Mouse (Mus musculus): ENCODE results near the gene Krt27.

The Krt27 gene

DNA sequence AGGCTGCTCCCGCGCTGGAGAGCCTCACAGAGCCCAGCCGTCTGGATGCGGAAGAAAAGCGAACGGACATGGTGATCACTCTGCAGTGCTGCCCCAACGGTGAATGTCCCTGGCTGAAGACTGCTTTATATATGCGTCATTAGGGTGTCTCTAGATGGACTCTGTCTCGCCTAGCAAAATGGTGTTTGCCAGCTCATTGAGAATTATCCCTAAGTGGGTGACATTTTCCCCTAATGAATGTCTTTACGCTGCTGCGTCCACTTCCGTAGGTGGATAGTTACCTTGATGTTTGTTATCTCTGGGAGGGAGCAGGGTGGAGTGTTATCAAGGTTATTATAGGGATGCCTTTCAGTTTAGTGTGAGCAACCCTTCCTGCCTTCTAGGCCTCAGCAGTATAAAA lies at the start of gene Krt27:
Krt27 (minus strand) TSS at position 101 of the 400 bp plus-strand sequence.
- DNase-seq (ENCODE audit: low read depth) = no peak

DNA sequence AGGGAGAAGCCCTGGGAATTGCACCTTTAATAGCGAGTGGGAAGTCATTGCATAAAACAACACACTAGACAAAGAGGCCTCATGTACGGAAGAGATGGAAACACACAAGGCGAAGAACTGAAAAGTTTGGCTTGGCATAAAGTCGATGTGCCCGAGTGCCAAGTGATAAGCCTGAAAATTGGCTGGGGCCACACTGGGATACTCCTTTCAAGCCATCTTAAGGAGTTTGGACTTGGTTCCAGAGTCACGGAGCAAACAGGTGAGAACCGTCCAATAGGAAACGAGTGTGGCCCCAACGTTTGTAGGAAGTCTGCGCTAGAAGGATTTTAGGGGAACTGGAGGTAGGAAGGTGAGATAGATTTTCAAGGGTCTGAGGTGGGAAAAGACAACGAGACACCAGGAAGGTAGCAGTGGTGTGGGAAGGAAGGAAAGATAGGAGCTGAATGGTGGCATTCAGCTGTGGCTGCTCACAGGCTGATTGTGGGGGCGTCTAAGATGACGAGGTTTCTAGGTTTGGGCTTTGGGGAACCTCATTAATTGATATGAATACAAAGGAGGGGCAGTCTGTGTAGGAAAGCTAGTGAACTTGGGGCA lies 49.1 kb upstream of the Krt27 start:
- DNase-seq (ENCODE audit: low read depth) = no peak

DNA sequence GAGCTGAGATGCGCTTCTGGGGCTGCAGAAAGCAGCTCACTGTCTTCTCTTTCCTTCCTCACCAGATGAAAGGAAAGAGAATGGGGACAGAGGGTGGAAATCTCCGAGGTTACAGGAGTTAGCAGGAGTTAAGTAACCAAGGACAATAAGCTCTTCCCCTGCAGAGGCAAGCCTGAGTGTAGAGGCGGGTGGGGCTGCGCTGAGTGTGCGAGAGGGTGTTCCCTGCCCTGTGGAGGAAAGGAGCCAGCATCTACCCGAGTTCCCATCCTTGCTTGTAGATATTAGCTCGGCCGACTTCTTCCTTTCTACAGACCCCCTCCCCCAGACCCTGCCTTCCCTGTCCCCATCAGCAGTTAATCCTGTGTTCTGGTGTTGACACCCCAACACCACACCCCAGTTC lies 47.9 kb upstream of the Krt27 start:
- DNase-seq (ENCODE audit: low read depth) = no peak

DNA sequence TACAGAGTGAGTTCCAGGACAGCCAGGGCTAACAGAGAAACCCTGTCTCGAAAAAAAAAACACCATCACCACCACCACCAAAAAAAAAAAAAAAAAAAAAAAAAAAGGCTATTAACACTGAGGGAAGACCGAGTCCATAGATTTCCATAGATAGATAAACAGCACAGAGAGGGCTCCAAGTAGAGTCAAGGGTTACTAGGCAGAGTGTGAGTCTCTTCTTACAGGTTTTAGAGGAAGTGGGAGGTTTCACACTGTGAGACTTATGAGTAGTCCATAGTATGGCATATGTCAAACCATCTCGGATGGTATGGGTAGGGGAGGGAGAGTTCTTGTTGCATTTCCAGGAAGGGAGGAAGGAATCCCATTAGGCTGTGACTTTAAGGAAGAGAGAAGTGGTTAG lies 47.2 kb upstream of the Krt27 start:
- DNase-seq (ENCODE audit: low read depth) = no peak

DNA sequence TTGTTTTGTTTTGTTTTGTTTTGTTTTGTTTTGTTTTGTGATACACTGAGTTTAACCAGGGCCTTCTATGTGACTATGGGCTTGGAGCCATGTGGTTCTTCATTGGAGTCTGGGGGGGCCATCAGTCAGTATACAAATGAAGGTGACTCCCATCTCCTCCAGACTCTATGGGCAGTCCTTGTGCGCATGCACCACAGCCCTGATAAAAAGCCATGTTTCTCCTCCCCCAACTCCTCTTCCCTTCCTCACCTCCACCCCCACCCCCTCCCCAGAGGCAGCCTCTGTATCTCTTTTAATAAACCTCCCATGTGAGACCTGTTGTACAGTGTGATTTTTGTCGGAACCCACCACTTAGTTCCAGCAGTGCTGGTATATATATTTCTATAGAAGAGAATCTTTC lies 45.8 kb upstream of the Krt27 start:
- DNase-seq (ENCODE audit: low read depth) = no peak

DNA sequence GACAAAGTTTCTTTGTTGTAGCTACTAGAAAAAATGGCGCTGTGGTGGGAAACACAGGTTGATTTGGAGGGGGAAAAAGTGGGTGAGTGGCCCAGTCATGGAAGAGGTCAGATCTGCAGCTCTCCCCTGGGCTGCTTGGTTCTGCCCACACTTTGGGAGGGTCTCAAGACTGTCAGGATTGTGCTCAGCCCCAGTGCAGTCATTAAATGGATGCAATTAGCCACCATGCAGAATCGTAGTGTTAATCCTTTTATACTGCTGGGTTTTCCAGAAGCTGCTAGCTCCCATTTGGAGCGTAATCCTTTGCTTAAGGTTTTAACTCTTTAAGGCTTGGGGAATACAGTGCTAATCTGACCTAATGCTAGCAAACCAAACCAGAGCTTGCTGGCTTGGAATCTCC lies 45.1 kb upstream of the Krt27 start:
- DNase-seq (ENCODE audit: low read depth) = no peak

DNA sequence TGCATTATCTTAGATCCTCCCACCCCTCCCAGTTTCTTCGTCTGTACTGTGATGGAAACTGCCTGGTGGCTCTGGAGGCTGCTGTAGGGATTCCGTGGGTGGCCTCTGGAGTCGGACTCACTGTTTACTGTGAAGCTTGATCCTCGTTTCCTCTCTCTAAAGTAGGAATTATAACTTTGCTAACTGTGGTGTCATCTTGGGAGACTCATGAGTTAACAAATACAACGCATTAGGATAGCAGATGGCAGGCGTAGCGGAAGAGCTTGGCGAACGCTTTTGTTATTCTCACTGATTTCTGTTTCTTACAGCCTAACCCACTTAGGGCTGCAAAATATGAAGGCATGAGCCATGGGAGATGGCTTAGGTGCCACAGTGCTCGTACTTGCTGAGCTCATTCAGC lies 41.6 kb upstream of the Krt27 start:
- DNase-seq (ENCODE audit: low read depth) = no peak

DNA sequence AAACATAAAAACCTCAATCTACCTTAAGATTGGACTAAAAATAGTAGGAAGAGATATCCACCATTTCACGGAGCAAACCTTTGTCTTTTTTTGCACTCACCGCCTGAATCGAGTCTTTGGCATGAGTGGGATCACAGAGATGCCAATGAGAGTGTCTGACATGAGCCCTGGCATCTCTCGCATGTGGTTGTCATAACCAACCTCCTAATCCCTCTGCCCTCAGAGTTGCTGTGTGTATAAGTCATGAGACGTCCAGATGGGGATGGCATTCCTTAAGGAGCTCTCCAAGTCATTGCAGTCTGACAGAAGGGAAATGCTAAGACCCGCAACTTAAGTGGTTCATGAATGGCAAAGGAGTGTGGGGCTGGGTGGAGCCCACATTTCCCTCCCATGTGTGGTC lies 40.5 kb upstream of the Krt27 start:
- no peak for DNase-seq (ENCODE audit: low read depth)

DNA sequence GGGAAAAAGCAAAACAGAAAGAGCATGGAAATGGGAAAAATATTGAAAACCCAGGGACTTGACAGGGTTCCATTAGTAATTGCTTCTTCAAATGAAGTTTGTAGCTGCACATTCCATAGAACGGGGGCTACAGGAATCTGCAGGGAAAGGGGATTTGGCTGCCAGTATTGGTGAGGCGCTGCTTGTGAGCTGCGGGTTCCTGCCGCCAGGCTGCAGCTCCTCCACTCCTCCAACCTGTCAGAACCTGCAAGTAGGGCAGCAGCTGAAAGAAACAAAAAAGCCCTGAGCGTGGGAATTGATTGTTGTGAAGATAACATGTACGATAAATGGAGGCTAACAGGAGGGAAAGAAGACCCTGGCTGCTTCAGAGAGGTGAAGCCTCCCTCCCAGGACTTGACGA lies 40.0 kb upstream of the Krt27 start:
- no peak for DNase-seq (ENCODE audit: low read depth)

DNA sequence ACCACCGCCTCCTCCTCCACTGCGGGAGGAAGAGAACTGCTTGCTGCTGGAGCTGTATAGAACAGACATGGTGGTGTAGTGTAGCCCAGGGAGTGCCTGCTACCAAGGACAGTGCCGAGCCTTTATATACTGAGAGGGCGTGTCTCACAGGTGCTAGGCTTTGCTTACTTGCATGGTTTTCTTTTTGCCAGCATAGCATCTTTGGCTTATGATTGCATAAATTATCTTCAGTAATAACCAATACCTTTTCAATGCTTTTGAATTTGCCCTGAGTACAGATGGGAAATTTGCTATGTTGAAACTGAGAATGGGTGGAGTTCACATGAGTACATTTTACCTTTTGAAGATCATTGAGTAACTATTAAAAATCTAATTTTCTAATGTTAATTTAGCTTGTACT lies 38.4 kb upstream of the Krt27 start, which contains the start of gene Krt10:
Krt10 (minus strand) TSS at position 101 of the 400 bp plus-strand sequence.
- DNase-seq (ENCODE audit: low read depth) = no peak

DNA sequence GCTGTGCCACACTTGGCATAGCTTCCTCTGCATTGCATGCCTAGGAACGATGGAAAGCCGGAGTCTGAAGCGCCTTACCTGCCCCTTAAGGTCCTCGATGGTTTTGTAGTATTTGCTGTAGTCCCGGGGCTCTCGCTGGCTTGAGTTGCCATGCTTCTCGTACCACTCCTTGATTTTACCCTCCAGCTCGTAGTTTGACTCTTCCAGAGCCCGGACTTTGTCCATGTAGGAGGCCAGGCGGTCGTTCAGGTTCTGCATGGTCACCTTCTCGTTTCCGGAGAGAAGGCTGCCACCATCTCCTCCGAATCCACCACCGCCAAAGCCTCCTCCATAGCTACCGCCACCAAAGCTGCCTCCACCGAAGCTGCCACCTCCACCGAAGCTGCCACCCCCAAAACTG lies 37.8 kb upstream of the Krt27 start:
- no peak for DNase-seq (ENCODE audit: low read depth)

DNA sequence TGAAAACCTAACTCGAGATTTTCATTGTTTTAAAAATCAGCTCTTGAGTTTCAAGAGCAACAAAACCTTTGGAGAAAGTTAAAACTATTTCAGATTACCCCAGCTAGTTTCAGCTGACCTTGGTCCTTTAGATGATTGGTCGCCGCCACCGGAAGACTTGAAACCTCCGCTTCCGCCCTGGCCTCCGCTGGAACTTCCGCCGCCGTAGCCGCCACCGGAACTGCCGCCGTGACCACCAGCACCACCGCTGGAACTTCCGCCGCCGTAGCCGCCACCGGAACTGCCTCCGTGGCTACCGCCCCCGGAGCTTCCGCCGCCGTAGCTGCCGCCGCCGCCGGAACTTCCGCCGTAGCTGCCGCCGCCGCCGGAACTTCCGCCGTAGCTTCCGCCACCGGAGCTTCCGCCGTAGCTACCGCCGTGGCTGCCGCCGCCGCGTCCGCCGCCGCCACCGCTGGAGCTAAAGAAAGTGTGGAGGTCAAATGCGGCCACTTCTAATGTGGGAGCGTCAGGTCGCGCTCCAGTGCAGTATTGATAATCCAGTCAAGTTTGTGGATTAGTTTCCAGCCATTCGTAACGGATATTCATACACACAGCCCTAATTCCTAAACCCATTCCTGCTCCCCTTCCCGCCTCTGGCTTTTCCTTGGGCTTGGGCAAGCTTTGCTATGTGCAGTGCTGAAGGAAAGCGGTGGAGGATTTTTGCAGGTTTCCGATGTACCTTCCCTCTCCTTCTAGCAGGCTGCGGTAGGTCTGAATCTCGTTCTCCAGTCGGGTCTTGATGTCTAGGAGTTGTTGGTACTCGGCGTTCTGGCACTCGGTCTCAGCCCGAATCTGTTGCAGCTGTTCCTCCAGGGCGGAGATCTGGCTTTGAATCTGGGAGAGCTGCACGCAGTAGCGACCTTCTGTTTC lies 35.2 kb upstream of the Krt27 start:
- DNase-seq (ENCODE audit: low read depth) = peak; percentile 81

DNA sequence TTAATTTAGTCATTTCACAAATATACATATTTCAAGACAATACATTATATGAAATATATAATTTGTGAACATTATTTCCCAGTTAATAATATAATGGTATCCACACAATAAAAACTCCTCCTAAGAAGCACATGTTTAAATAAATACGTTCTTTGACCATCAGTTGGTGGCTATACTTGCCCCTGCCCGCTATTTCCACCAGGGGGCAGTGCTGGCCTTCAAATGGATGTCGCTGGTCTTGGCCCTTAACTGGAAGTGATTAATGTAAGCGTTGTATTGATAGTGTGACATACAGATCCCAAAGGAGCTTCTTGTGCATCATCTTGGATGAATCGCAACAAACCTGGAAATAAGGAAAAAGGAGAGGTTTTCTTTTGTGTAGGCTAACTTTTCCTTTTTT lies 28.7 kb upstream of the Krt27 start:
- peak; percentile 79 for DNase-seq (ENCODE audit: low read depth)

DNA sequence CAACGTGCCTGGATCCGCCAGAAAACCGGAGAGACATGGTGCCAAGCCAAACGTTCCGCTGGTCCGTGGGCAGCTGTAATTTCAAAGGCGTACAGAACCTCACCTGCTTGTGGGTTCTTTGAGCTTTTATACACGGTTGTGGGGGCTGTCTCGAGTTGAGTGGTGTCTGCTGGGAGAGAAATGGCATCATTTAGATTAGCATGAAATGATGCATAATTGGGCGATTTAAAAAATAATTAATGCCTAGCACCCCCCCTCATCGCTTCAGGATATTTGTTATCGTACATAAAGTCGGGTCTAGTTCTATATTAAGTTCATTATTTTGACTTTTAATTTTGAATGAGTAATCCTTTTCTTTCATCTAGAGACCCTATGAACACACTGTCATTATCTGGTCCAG lies 23.9 kb upstream of the Krt27 start, which contains the start of gene Krt28:
Krt28 (minus strand) TSS at position 101 of the 400 bp plus-strand sequence.
- no peak for DNase-seq (ENCODE audit: low read depth)

DNA sequence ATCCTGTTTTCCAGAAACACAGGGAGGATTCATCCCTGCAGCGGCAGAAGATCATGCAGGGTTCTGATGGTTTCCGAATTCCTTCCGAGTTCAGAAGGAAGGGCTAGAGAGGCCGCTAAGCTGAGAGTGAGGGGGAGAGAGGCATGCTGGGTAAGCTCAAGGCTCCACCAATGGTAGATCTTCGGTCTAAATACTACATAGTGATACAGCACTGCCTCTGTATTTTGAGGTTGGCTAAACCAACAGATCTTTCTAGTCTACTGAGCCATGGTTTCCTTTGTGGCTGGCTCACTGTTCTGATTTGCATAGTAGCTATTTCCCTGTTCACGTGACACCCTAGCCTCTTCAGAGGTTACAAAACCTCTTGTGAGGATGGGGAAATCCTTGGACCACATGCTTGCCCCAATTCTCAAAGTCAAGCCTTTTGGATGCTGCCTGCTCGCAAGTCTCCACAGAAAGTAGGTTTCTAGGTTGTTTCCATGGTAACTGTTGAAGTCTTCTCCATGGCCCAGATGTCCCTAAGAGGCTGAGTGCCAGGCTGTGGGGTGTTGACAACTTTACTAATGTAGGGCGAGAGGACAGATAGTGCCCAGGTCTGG lies 19.0 kb upstream of the Krt27 start:
- DNase-seq (ENCODE audit: low read depth) = peak; percentile 80

DNA sequence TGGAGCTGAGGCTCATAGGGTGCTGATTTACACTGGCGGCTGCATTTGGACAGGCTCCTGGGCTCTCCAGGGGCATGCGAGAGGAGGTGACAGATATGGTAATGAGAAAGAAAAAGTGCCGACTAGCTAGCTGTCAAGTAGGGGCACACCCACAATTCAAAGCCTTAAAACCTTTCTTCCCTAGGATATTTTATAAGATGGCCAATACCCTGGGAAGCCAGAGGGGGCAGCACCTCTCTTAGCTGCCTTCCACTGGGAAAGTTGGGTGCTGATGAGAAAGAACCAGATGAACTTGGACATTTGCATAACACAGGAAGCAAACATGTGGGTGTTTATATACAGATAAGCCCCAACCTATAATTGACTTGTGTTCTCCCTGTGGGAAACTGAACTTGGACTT lies 18.3 kb upstream of the Krt27 start:
- DNase-seq (ENCODE audit: low read depth) = peak; percentile 16

DNA sequence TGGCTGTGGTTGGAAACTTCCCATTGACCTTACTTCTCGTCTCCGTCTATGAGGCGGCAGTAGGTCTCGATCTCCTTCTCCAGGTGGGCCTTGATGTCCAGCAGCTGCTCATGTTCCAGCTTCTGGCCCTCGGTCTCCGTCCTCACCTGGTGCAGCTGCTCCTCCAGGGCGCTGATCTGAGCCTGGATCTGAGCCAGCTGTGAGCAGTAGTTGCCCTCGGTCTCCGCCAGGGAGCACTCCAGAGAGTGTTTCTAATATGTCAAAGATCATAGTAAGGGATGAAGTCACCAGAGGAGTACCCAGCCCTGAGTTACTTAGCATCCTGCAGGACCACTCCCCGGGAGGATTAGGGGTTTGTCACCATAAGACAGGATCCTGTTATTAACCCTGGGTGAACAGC lies 15.9 kb upstream of the Krt27 start:
- peak; percentile 18 for DNase-seq (ENCODE audit: low read depth)

DNA sequence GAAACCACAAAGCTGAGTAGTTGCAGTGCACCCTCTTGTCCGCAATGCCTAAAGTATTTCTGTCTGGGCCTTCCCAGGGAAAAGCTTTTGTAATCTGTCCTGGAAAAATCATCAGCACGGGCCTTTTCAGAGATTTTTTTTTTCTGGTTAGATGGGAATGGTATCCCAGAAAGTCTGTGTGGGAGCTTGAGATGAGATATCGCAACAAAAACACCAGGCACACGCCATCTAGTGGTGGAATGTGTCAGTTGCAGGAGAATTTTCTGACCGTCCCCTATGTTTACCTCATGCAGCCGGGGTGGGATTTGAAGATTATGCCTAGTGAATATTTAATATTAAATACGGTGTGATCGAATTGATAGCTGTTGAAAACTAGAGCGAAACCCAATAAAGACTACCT lies 13.5 kb upstream of the Krt27 start:
- peak; percentile 31 for DNase-seq (ENCODE audit: low read depth)

DNA sequence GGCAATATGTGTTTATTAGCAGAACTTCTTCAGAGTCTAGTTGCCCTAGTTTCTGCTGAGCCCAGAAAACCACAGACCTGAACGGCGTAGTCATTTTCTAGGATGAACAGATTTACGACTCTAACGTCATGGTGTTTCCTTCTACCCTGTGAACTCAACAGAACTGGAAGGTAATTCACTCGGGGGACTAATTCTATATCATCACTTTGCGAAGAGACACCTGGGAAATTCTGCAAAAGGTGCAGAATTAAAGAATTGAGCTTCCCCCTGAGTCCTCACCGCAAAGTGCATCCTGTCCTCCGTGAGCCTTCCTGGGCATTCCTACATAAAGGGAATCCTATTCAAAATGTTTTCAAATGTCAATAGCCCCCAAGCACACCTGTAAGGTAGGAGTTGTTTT lies 10.5 kb upstream of the Krt27 start:
- no peak for DNase-seq (ENCODE audit: low read depth)

DNA sequence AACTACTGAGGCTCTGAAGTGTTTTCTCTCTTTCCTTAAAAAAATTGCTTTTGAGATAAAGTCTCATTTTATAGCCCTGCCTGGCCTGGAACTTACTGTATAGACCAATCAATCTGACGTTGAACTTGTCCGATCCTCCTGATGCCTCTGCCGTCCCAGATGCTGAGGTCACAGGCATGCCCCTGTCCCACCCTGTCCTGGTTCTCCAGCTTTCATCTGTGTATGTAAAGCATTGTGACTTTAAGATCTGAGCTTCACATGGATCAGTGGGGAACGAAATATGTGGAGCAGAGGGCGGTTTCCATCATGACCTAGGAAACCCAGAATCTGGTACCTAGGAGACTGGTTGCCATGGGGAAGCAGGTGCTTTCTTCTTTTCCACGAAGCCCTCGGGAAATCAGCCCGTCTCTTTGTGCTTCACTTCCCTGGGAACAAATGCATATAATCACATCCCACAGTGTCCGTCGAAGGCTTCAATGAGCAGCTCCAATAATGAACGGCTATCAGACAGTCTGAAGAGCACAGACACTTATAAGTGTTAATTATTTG lies 11.5 kb downstream of the Krt27 start:
- DNase-seq (ENCODE audit: low read depth) = no peak

DNA sequence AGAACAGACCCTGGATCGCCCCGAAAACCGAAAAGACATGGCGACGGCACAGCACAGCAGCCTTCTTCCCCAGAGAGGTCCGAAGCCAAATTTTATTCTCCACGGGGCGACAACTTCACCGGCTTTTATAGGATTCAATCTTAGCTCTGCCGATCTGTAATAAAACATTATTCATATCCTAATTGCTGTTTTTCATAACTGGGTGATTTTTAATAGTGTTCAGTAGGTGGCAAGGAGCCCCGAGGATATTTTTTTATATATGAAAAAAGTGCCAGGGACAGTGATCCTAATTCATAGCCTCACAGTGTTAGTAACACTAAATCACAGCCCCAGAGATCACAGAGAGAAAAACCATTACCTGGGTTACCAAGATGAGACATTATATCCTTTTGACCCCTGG lies 13.0 kb downstream of the Krt27 start, which contains the start of gene Krt26:
Krt26 (minus strand) TSS at position 101 of the 400 bp plus-strand sequence.
- no peak for DNase-seq (ENCODE audit: low read depth)

DNA sequence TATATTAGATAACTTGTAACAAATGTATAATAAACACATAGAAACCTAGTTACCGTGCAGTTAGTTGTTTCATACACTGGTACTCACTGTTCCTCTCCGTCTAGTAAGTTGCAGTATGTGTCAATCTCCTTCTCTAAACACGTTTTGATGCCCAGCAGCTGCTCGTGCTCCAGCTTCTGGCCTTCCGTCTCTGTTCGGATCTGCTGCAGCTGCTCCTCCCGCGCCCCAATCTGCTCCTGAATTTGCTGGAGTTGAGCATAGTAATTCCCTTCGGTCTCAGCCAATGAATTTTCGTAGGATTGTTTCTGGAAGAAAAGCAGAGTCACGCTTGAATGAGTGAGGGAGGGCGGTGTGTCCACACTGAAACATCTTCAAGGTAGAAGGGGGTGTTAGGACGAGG lies 17.5 kb downstream of the Krt27 start:
- DNase-seq (ENCODE audit: low read depth) = no peak

DNA sequence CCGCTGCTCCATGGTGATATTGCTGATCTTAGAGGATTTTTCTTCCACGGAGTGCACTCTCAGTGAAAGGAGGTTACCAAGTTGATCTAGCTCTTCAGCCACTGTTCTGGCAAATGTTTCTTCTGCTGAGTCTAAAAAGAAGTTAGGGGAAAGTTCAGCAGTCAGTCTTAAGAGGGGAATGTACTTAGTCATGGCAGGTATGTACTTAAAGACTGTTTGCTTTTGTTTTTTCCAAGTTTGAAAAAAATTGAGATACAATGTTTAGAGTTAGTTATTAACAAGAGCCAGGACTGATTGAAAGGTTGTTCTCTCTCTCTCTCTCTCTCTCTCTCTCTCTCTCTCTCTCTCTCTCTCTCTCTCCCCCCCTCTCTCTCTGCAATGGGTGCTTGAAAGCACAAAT lies 21.2 kb downstream of the Krt27 start:
- DNase-seq (ENCODE audit: low read depth) = no peak
